Mouse (Mus musculus): ENCODE results near the gene Setx. TPM values are rescaled to one million over a fixed set of nuclear protein-coding genes. Genes with fewer than 3 reads are reported as not detected.

The Setx gene
- total RNA-seq, 2 experiments from 2014 or later = 31.7 to 60.2 TPM

GRCm38 (mm10) chr2:29201223-29201955 is 77.4 kb downstream of the Setx start:
- ATAC-seq (replicated peaks; ENCODE audit: low FRiP score, low TSS enrichment, poor library complexity, severe bottlenecking) = no peak

GRCm38 (mm10) chr2:29206156-29206555 is 82.2 kb downstream of the Setx start:
- no peak for ATAC-seq (replicated peaks; ENCODE audit: low FRiP score, low TSS enrichment, poor library complexity, severe bottlenecking)

GRCm38 (mm10) chr2:29216286-29217012 is 92.5 kb downstream of the Setx start:
- ATAC-seq (replicated peaks; ENCODE audit: low FRiP score, low TSS enrichment, poor library complexity, severe bottlenecking) = no peak

GRCm38 (mm10) chr2:29217042-29217441 is 93.1 kb downstream of the Setx start:
- ATAC-seq (replicated peaks; ENCODE audit: low FRiP score, low TSS enrichment, poor library complexity, severe bottlenecking) = no peak

GRCm38 (mm10) chr2:29217897-29218296 is 93.9 kb downstream of the Setx start:
- peak; percentile 42 for ATAC-seq (replicated peaks; ENCODE audit: low FRiP score, low TSS enrichment, poor library complexity, severe bottlenecking)

GRCm38 (mm10) chr2:29218831-29219230 is 94.8 kb downstream of the Setx start:
- ATAC-seq (replicated peaks; ENCODE audit: low FRiP score, low TSS enrichment, poor library complexity, severe bottlenecking) = no peak

- no peak for ATAC-seq (replicated peaks; ENCODE audit: low FRiP score, low TSS enrichment, poor library complexity, severe bottlenecking)
These were observed 98.3 kb downstream of the Setx start for GRCm38 (mm10) chr2:29222302-29222701.

GRCm38 (mm10) chr2:29223591-29224262 is 99.7 kb downstream of the Setx start:
- ATAC-seq (replicated peaks; ENCODE audit: low FRiP score, low TSS enrichment, poor library complexity, severe bottlenecking) = no peak

GRCm38 (mm10) chr2:29226671-29227070 is 102.7 kb downstream of the Setx start:
- no peak for ATAC-seq (replicated peaks; ENCODE audit: low FRiP score, low TSS enrichment, poor library complexity, severe bottlenecking)

GRCm38 (mm10) chr2:29230191-29230835 is 106.3 kb downstream of the Setx start:
- no peak for ATAC-seq (replicated peaks; ENCODE audit: low FRiP score, low TSS enrichment, poor library complexity, severe bottlenecking)

Other genes with a start within 250 kb of the Setx start
- 0.27 TPM in 1 of 2 replicates, not detected in the other for gene Barhl1, start 207.5 kb upstream of the Setx start, total RNA-seq (2014; fragmentation: Nextera tagmentation)
- gene Barhl1, start 207.5 kb upstream of the Setx start, total RNA-seq (2017) = not detected in 2 replicates
- gene Cfap77, start 69.1 kb upstream of the Setx start, total RNA-seq (2014; fragmentation: Nextera tagmentation) = 2.4 TPM in 1 of 2 replicates, not detected in the other
- 2.2 TPM in 1 of 2 replicates, not detected in the other for gene Cfap77, start 69.1 kb upstream of the Setx start, total RNA-seq (2017)
- gene Ttf1, start 63.9 kb upstream of the Setx start, total RNA-seq (2014; fragmentation: Nextera tagmentation) = 23.8 and 24.3 TPM in 2 replicates
- gene Ttf1, start 63.9 kb upstream of the Setx start, total RNA-seq (2017) = 20.0 and 22.5 TPM in 2 replicates
- 2.3 and 2.8 TPM in 2 replicates for gene Ntng2, start 128.8 kb downstream of the Setx start, total RNA-seq (2014; fragmentation: Nextera tagmentation)
- gene Ntng2, start 128.8 kb downstream of the Setx start, total RNA-seq (2017) = not detected in 2 replicates
- gene Med27, start 222.6 kb downstream of the Setx start, total RNA-seq (2014; fragmentation: Nextera tagmentation) = 33.2 and 40.7 TPM in 2 replicates
- 12.8 and 15.7 TPM in 2 replicates for gene Med27, start 222.6 kb downstream of the Setx start, total RNA-seq (2017)